Mouse (Mus musculus) bone marrow macrophage, adult 2 months (primary cell): ENCODE measurements around the gene Sh3bgrl2.

Experiments
- CTCF ChIP-seq: IDR thresholded peaks from 2 replicates; pipeline ENCODE4 v1.5.1; 2012; ENCODE audit warnings: low read depth, mild to moderate bottlenecking, low read length, moderate library complexity
- POLR2A ChIP-seq: IDR thresholded peaks from 2 replicates; pipeline ENCODE4 v1.6.1; 2012; ENCODE audit warnings: mild to moderate bottlenecking, low read depth, low read length, borderline replicate concordance

- TF ChIP-seq POLR2A, result no peak
- TF ChIP-seq CTCF, result no peak
These were observed 38.4 kb downstream of the Sh3bgrl2 start for GRCm38 (mm10) chr9:83586316-83587050.
